Mouse (Mus musculus): ENCODE measurements around the gene Kcnq1. TPM values are rescaled to one million over a fixed set of nuclear protein-coding genes. Genes with fewer than 3 reads are reported as not detected.

The Kcnq1 gene
- total and polyA plus RNA-seq, 3 experiments: 0.63 to 0.96 TPM; not detected in 1

- TF ChIP-seq MYB (IDR thresholded peaks at IDR 0.05; ENCODE audit: low read depth, low read length) (no peak), POLR2A (IDR thresholded peaks at IDR 0.05; ENCODE audit: control insufficient read depth in 1 of 2, insufficient read depth in 1 of 2, low read depth in 1 of 2, low read length in 2 of 2, poor library complexity in 1 of 2) (no peak), ETS1 (IDR thresholded peaks at IDR 0.05; ENCODE audit: low read depth, low read length) (no peak), RCOR1 (IDR thresholded peaks at IDR 0.05; ENCODE audit: low read depth, low read length) (no peak), CHD2 (IDR thresholded peaks at IDR 0.05; ENCODE audit: low read length) (no peak), E2F4 (IDR thresholded peaks at IDR 0.05; ENCODE audit: borderline replicate concordance, low read depth, low read length) (no peak), ZNF384 (IDR thresholded peaks at IDR 0.05; ENCODE audit: low read depth, low read length) (no peak)
- H3K36me3 ChIP-seq (ENCODE audit: control insufficient read depth in 1 of 2, insufficient read depth in 2 of 2, low read length in 2 of 2): no peaks in the 10 kb centered on the region
- H3K27me3 ChIP-seq (ENCODE audit: control insufficient read depth in 1 of 2, insufficient read depth in 2 of 2, low read length in 2 of 2): no peaks in the 10 kb centered on the region; a peak in 1 of 4 replicates
- H3K4me3 ChIP-seq (ENCODE audit: control insufficient read depth in 1 of 2, insufficient read depth in 1 of 2, low read depth in 2 of 2, low read length in 2 of 2): no peak overlapping the region
- H3K9me3 ChIP-seq (replicated peaks; ENCODE audit: insufficient read depth, low read length): no peaks in the 10 kb centered on the region
- H3K4me1 ChIP-seq (ENCODE audit: control insufficient read depth in 1 of 2, insufficient read depth in 2 of 2, low read length in 2 of 2): no peaks in the 10 kb centered on the region
- H3K27ac ChIP-seq (ENCODE audit: control insufficient read depth, low read depth, low read length): no peak overlapping the region
- no peak for DNase-seq (ENCODE audit: low read depth, low spot score)
- no peaks in the 10 kb centered on the region for H3K79me2 ChIP-seq (ENCODE audit: control insufficient read depth, insufficient read depth, low read length, poor library complexity)
- H3K9ac ChIP-seq (ENCODE audit: control insufficient read depth, low read depth, low read length, poor library complexity, severe bottlenecking): no peak overlapping the region
Measured at GRCm38 (mm10) chr7:143132815-143133214, 26.7 kb downstream of the Kcnq1 start.

GRCm38 (mm10) chr7:143136125-143136524 lies 30.0 kb downstream of the Kcnq1 start:
- Histone ChIP-seq H3K36me3 (ENCODE audit: control insufficient read depth in 1 of 2, insufficient read depth in 2 of 2, low read length in 2 of 2) (no peaks in the 10 kb centered on the region; a peak in 1 of 4 replicates), H3K27me3 (ENCODE audit: control insufficient read depth in 1 of 2, insufficient read depth in 2 of 2, low read length in 2 of 2) (no peaks in the 10 kb centered on the region; a peak in 1 of 4 replicates), H3K4me3 (ENCODE audit: control insufficient read depth in 1 of 2, insufficient read depth in 1 of 2, low read depth in 2 of 2, low read length in 2 of 2) (no peak overlapping the region), H3K4me1 (ENCODE audit: control insufficient read depth in 1 of 2, insufficient read depth in 2 of 2, low read length in 2 of 2) (peaks cover 0 to 11% of the 10 kb centered on the region in 2 experiments; a peak in 2 of 4 replicates), H3K9me3 (replicated peaks; ENCODE audit: insufficient read depth, low read length) (no peaks in the 10 kb centered on the region), H3K27ac (ENCODE audit: control insufficient read depth, low read depth, low read length) (no peak overlapping the region), H3K9ac (ENCODE audit: control insufficient read depth, low read depth, low read length, poor library complexity, severe bottlenecking) (no peak overlapping the region), H3K79me2 (ENCODE audit: control insufficient read depth, insufficient read depth, low read length, poor library complexity) (no peaks in the 10 kb centered on the region)
- TF ChIP-seq ZKSCAN1 (IDR thresholded peaks at IDR 0.05; ENCODE audit: low read depth, low read length) (no peak), SIN3A (IDR thresholded peaks at IDR 0.05; ENCODE audit: low read length) (no peak), ETS1 (IDR thresholded peaks at IDR 0.05; ENCODE audit: low read depth, low read length) (no peak), MXI1 (IDR thresholded peaks at IDR 0.05; ENCODE audit: low read depth, low read length) (no peak), BHLHE40 (IDR thresholded peaks at IDR 0.05; ENCODE audit: borderline replicate concordance, low read depth, low read length) (no peak), GABPA (IDR thresholded peaks at IDR 0.05; ENCODE audit: low read depth, low read length) (no peak), KAT2A (conservative IDR thresholded peaks at IDR 0.05; ENCODE audit: low read depth, low read length) (no peak), GATA1 (IDR thresholded peaks at IDR 0.05; ENCODE audit: low read depth, low read length) (no peak), RAD21 (IDR thresholded peaks at IDR 0.05; ENCODE audit: low read depth, low read length) (no peak), TAL1 (IDR thresholded peaks at IDR 0.05; ENCODE audit: low read length) (no peak), MAFK (IDR thresholded peaks at IDR 0.05; ENCODE audit: borderline replicate concordance, low read depth, low read length) (no peak), JUND (IDR thresholded peaks at IDR 0.05; ENCODE audit: low read depth, low read length) (no peak)
- DNase-seq (ENCODE audit: low read depth, low spot score): no peak

Measured in MEL (cell line).